In the genomic region with DNA sequence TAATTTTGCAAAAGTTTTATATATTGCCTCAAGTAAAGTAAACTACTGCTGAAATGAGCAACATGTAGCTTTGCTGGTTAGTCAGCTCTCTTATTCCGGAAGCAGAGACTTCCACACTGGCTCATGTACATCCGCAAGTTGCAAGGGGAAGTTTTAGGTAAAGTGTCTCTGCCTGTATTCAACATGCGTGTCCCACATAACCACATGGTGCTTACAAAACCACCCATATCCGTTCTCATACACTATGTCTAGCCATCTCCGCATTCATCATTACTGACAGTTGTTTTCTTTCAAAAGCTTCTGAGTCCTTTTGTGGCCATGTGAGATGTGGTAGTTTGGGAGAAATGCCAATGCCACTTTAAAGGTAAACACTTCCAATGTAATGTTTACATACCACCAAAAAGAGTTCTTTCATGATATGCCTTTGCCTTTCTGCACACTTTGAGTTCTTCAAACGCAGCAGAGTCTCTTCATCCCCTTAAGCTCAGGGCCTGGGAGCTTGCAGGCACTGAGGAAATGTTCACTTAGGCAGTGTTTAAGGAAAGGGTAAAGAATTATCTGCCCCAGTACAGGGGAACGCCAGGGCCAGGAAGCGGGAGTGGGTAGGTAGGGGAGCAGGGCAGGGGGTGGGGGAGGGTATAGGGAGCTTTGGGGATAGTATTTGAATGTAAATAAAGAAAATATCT, we compare ENCODE assay signal across 10 mouse cellular contexts.
DNase-seq lines count a peak whose midpoint lies in the region; ATAC-seq lines count a peak whose summit lies in the region.
"Had no signal": no experiment of that assay in that cellular context is flagged by ENCODE, and none has a peak within 500 bp of the region (broad histone marks: within the 10 kb centered on the region; RNA-seq: fewer than 3 reads in every experiment).

No protein-coding gene starts in this region.

- H3K36me3 ChIP-seq in lung, embryonic 16.5 days (ENCODE audit: control insufficient read depth, insufficient read depth, low read length) = no peaks in the 10 kb centered on the region
- H3K36me3 ChIP-seq in kidney, embryonic 15.5 days = no peaks in the 10 kb centered on the region
- H3K36me3 ChIP-seq: embryonic facial prominence, embryonic 13.5 days; hindbrain, embryonic 15.5 days; liver, embryonic 15.5 days had no signal

- peak; percentile 97 for ATAC-seq in lung, embryonic 16.5 days (ENCODE audit: low read depth)
- ATAC-seq in kidney, embryonic 15.5 days (replicated peaks; ENCODE audit: low FRiP score) = no peak

- DNase-seq in B cell, adult 2 months = peak; percentile 59 to 65
- peak; percentile 44 to 57 for DNase-seq in CD8-positive naive resting alpha-beta T cell, adult 2 months (ENCODE audit: low read depth in 2 of 2, low spot score in 2 of 2)
- peak; percentile 67 to 71 for DNase-seq in spleen, postnatal 36 days (ENCODE audit: low spot score in 2 of 2)
- no peak for DNase-seq in gastrocnemius, postnatal 10 days
- DNase-seq in right cerebral cortex, postnatal 14 days = no peak

- H3K4me3 ChIP-seq in lung, embryonic 16.5 days (ENCODE audit: low read length) = no peak overlapping the region
- H3K4me3 ChIP-seq in kidney, embryonic 15.5 days (replicated peaks) = no peak overlapping the region
- H3K4me3 ChIP-seq: embryonic facial prominence, embryonic 13.5 days; hindbrain, embryonic 15.5 days; liver, embryonic 15.5 days had no signal

- H3K27ac ChIP-seq in lung, embryonic 16.5 days (ENCODE audit: low read length) = peak overlapping the region; percentile 37; the same call in 1 of the 2 replicates
- H3K27ac ChIP-seq in kidney, embryonic 15.5 days = no peak overlapping the region
- H3K27ac ChIP-seq: embryonic facial prominence, embryonic 13.5 days; hindbrain, embryonic 15.5 days; liver, embryonic 15.5 days had no signal

- no peaks in the 10 kb centered on the region for H3K27me3 ChIP-seq in lung, embryonic 16.5 days (ENCODE audit: control insufficient read depth, insufficient read depth, low read depth, low read length)
- no peaks in the 10 kb centered on the region for H3K27me3 ChIP-seq in kidney, embryonic 15.5 days
- H3K27me3 ChIP-seq: embryonic facial prominence, embryonic 13.5 days; hindbrain, embryonic 15.5 days; liver, embryonic 15.5 days had no signal

- 21% methylated on average over 8 of the region's 8 CpGs for WGBS in lung, embryonic 16.5 days
- WGBS in kidney, embryonic 15.5 days = 80% methylated on average over 8 of the region's 8 CpGs

- no peaks in the 10 kb centered on the region for H3K4me1 ChIP-seq in lung, embryonic 16.5 days (replicated peaks; ENCODE audit: control insufficient read depth, insufficient read depth, low read length)
- no peaks in the 10 kb centered on the region for H3K4me1 ChIP-seq in kidney, embryonic 15.5 days
- H3K4me1 ChIP-seq: embryonic facial prominence, embryonic 13.5 days; hindbrain, embryonic 15.5 days; liver, embryonic 15.5 days had no signal

- no peak overlapping the region for H3K4me2 ChIP-seq in lung, embryonic 16.5 days (ENCODE audit: low read depth, low read length)
- H3K4me2 ChIP-seq in kidney, embryonic 15.5 days = no peak overlapping the region
- H3K4me2 ChIP-seq: embryonic facial prominence, embryonic 13.5 days; hindbrain, embryonic 15.5 days; liver, embryonic 15.5 days had no signal

- H3K9me3 ChIP-seq in lung, embryonic 16.5 days (ENCODE audit: control insufficient read depth, low read length) = no peaks in the 10 kb centered on the region
- H3K9me3 ChIP-seq in kidney, embryonic 15.5 days (replicated peaks) = no peaks in the 10 kb centered on the region
- H3K9me3 ChIP-seq: embryonic facial prominence, embryonic 13.5 days; hindbrain, embryonic 15.5 days; liver, embryonic 15.5 days had no signal

- no peak overlapping the region for H3K9ac ChIP-seq in lung, embryonic 16.5 days (ENCODE audit: low read length)
- H3K9ac ChIP-seq in kidney, embryonic 15.5 days = no peak overlapping the region
- H3K9ac ChIP-seq: embryonic facial prominence, embryonic 13.5 days; hindbrain, embryonic 15.5 days; liver, embryonic 15.5 days had no signal

Comparison
In these comparisons a context has a peak if more than half of its experiments do, and no peak if none do; other contexts are left out.
1. DNase-seq: peak in B cell, adult 2 months (2 of 2), CD8-positive naive resting alpha-beta T cell, adult 2 months (2 of 2) and spleen, postnatal 36 days (2 of 2); none in gastrocnemius, postnatal 10 days (single experiment) and right cerebral cortex, postnatal 14 days (single experiment).